Mouse (Mus musculus) erythroblast, embryonic 14.5 days (primary cell): ENCODE measurements around the gene Hdgf.

Experiments
- GATA1 ChIP-seq: IDR thresholded peaks from 2 replicates; pipeline ENCODE4 v1.6.1; 2012; ENCODE audit warnings: low read length, inconsistent platforms, mixed read lengths
- TAL1 ChIP-seq: IDR thresholded peaks from 3 replicates; pipeline ENCODE4 v1.6.1; 2012; ENCODE audit warnings: low read length, inconsistent platforms, mixed read lengths

- no peak for TF ChIP-seq GATA1
- no peak for TF ChIP-seq TAL1
Observed at GRCm38 (mm10) chr3:87947056-87947810, 41.1 kb downstream of the Hdgf start.
